Mouse (Mus musculus): ENCODE measurements at regions not wholly inside any gene's neighbourhood (a gene's known extent, or its start where the extent isn't known, plus 50 kb on each side); places are given as distances from the start of the nearest gene placed in this dataset.
A peak's percentile ranks its signal among the peaks of the same experiment; 100 is the strongest.

DNA sequence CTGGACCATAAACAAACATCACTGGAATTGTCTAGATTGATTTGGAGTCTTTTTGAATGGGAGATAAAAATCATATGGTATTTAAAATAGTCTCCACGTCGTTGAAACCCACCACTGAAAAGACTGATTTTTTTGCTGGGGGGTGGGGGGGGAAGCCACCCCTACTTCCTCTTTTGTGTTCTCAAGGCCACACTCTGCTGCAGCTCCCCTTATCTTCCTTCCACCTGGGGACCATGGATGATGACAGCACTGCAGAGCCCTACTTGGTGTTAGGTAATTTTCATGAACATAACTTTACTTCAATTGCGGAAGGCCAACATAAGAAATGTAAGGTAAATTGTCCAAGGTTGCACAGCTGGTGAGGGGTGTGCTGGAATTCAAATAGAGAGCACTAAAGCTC lies 232.4 kb upstream of the Vrk2 start:
- Histone ChIP-seq H3K9me3 (ENCODE audit: control insufficient read depth, low read length) (no peaks in the 10 kb centered on the region), H3K9ac (replicated peaks; ENCODE audit: low read depth, low read length) (no peak overlapping the region), H3K27ac (ENCODE audit: low read depth, low read length) (no peak overlapping the region), H3K4me1 (ENCODE audit: control insufficient read depth, insufficient read depth, low read length) (no peaks in the 10 kb centered on the region), H3K36me3 (ENCODE audit: control insufficient read depth, insufficient read depth, low read length) (no peaks in the 10 kb centered on the region), H3K4me2 (ENCODE audit: low read depth, low read length) (no peak overlapping the region), H3K27me3 (ENCODE audit: control insufficient read depth, insufficient read depth, low read length) (no peaks in the 10 kb centered on the region), H3K4me3 (ENCODE audit: low read depth, low read length) (no peak overlapping the region)
- 87% methylated on average over 3 of the region's 3 CpGs for WGBS
- no peak for ATAC-seq (ENCODE audit: low read depth)

DNA sequence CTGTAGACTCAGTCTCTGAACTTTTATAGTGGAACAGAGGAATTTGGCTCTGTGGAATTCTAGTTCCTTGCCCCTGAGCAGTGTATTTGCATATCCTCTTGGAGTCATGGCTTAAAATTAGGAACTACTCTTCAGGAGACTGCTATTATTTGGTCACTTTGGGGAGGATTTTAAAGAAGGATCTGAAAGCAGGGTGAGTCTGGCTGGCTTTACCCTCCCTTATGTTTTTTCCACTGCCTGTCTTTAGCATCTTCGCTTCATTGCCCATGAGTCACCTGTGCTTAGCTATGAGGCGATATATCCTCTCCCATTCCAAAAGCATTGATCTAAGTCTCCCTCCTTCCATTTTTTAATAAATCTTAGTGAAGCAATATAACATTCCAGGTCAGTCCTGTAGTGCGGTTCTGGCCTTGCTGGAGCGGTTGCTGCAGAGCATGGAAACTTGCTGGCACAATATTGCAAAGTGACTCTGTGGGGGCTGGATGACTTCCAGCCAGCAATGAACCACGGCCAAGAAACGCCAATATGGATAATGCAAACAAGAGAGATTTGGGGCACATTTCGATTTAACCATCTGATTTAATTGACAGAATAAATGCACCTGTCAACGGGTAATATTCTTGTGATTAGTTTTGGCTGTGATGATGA lies 230.4 kb upstream of the Vrk2 start:
- Histone ChIP-seq H3K27me3 (ENCODE audit: control insufficient read depth, insufficient read depth, low read length) (no peaks in the 10 kb centered on the region), H3K4me3 (ENCODE audit: low read depth, low read length) (no peak overlapping the region), H3K4me2 (ENCODE audit: low read depth, low read length) (no peak overlapping the region), H3K27ac (ENCODE audit: low read depth, low read length) (no peak overlapping the region), H3K9ac (replicated peaks; ENCODE audit: low read depth, low read length) (no peak overlapping the region), H3K4me1 (ENCODE audit: control insufficient read depth, insufficient read depth, low read length) (no peaks in the 10 kb centered on the region), H3K36me3 (ENCODE audit: control insufficient read depth, insufficient read depth, low read length) (no peaks in the 10 kb centered on the region), H3K9me3 (ENCODE audit: control insufficient read depth, low read length) (no peaks in the 10 kb centered on the region)
- 0 out of 2 replicates have a peak, but pooled peaks have one; percentile 41 for ATAC-seq (ENCODE audit: low read depth)
- WGBS = 77% methylated on average over 8 of the region's 8 CpGs

DNA sequence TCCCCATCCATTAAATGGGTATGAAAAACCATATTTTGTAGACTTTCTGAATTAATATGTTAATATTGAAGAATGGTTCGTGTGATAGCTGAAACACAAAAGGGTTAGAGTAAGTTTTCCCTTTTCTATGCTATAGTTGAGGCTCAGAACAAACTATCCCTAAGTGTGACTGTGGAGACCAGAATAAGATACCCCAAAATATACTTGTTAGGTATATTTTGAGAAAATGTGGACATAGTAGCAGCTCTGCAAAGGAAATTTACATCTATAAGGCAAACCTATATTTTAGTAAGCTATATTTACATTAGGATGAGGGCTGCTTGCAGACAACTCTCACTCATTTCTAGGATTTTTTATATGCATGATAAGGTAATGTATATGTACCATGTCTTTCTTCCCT lies 227.3 kb upstream of the Vrk2 start:
- H3K27ac ChIP-seq (ENCODE audit: low read depth, low read length) = no peak overlapping the region
- no peak overlapping the region for H3K9ac ChIP-seq (replicated peaks; ENCODE audit: low read depth, low read length)
- no peaks in the 10 kb centered on the region for H3K9me3 ChIP-seq (ENCODE audit: control insufficient read depth, low read length)
- ATAC-seq (ENCODE audit: low read depth) = no peak
- WGBS = 75% methylated on average over 1 of the region's 1 CpGs
- no peaks in the 10 kb centered on the region for H3K4me1 ChIP-seq (ENCODE audit: control insufficient read depth, insufficient read depth, low read length)
- no peak overlapping the region for H3K4me2 ChIP-seq (ENCODE audit: low read depth, low read length)
- H3K27me3 ChIP-seq (ENCODE audit: control insufficient read depth, insufficient read depth, low read length) = no peaks in the 10 kb centered on the region
- H3K4me3 ChIP-seq (ENCODE audit: low read depth, low read length) = no peak overlapping the region
- H3K36me3 ChIP-seq (ENCODE audit: control insufficient read depth, insufficient read depth, low read length) = no peaks in the 10 kb centered on the region

DNA sequence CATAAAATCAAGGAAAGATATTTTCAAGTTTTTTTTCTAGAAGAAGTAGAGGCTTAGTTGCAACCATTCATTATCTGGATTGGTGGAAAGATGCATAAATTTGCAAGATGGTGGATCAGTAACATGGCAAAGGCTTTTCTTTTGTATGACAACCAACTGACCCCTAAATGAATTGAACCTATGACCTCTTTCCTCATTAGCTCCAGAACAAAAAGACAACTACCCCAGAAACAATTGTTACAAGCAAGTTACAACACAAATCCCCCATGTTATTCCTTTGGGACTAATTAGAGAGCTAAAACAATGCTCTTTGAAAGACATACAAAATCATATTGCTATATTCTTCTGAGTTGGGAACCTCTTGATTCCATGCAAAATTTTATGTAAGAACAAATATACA lies 223.5 kb upstream of the Vrk2 start:
- Histone ChIP-seq H3K9ac (replicated peaks; ENCODE audit: low read depth, low read length) (no peak overlapping the region), H3K27ac (ENCODE audit: low read depth, low read length) (no peak overlapping the region), H3K9me3 (ENCODE audit: control insufficient read depth, low read length) (no peaks in the 10 kb centered on the region), H3K4me3 (ENCODE audit: low read depth, low read length) (no peak overlapping the region), H3K4me1 (ENCODE audit: control insufficient read depth, insufficient read depth, low read length) (no peaks in the 10 kb centered on the region), H3K27me3 (ENCODE audit: control insufficient read depth, insufficient read depth, low read length) (no peaks in the 10 kb centered on the region), H3K36me3 (ENCODE audit: control insufficient read depth, insufficient read depth, low read length) (no peaks in the 10 kb centered on the region), H3K4me2 (ENCODE audit: low read depth, low read length) (no peak overlapping the region)
- ATAC-seq (ENCODE audit: low read depth) = no peak

DNA sequence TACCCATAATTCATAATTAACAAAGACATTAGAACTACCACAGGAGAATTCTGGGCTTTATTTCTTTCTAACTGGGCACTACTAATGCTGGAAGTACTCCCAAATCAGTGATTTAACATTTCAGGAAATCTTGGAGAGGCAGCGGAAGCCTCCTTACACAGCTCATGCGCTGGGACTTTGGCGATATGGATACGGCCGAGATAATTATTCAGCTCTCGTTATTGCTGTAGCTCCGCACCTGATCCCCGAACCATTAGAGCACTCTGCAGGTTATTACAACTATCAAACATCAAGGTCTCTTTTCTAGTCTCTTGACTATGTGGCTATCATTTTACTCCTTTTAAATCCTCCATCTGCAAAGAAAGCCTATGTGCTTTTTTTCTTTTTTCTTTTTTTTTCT lies 221.3 kb upstream of the Vrk2 start:
- Histone ChIP-seq H3K4me1 (ENCODE audit: control insufficient read depth, insufficient read depth, low read length) (no peaks in the 10 kb centered on the region), H3K27ac (ENCODE audit: low read depth, low read length) (peak overlapping the region; percentile 28; the same call in 1 of the 2 replicates), H3K4me2 (ENCODE audit: low read depth, low read length) (peak overlapping the region; percentile 27; the same call in 1 of the 2 replicates), H3K36me3 (ENCODE audit: control insufficient read depth, insufficient read depth, low read length) (no peaks in the 10 kb centered on the region), H3K27me3 (ENCODE audit: control insufficient read depth, insufficient read depth, low read length) (no peaks in the 10 kb centered on the region), H3K9ac (replicated peaks; ENCODE audit: low read depth, low read length) (no peak overlapping the region), H3K4me3 (ENCODE audit: low read depth, low read length) (no peak overlapping the region), H3K9me3 (ENCODE audit: control insufficient read depth, low read length) (no peaks in the 10 kb centered on the region)
- ATAC-seq (ENCODE audit: low read depth) = peak; percentile 95
- WGBS = 32% methylated on average over 8 of the region's 8 CpGs

DNA sequence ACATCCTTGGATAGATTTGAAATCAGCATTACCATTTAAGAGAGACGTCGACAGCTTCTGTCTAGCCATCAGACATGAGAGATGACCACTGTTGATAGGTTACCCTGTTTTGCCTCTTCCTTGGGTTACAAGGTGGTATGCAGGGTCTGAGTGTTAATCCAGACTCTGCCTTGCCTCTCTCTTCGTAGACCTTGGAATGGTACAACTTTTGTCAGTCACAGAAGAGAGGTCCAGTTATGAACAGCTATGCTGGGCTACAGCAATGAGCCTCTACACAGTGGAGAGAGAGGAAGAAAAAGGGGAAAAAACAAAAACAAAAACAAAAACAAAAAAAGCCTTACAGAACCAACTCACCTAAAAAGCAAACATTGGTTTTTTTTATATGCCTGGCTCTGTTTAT lies 220.8 kb upstream of the Vrk2 start:
- Histone ChIP-seq H3K27ac (ENCODE audit: low read depth, low read length) (peak overlapping the region; percentile 28; the same call in 1 of the 2 replicates), H3K9ac (replicated peaks; ENCODE audit: low read depth, low read length) (no peak overlapping the region), H3K36me3 (ENCODE audit: control insufficient read depth, insufficient read depth, low read length) (no peaks in the 10 kb centered on the region), H3K27me3 (ENCODE audit: control insufficient read depth, insufficient read depth, low read length) (no peaks in the 10 kb centered on the region), H3K4me2 (ENCODE audit: low read depth, low read length) (no peak overlapping the region), H3K4me1 (ENCODE audit: control insufficient read depth, insufficient read depth, low read length) (no peaks in the 10 kb centered on the region), H3K4me3 (ENCODE audit: low read depth, low read length) (no peak overlapping the region), H3K9me3 (ENCODE audit: control insufficient read depth, low read length) (no peaks in the 10 kb centered on the region)
- WGBS = 79% methylated on average over 3 of the region's 3 CpGs
- peak; percentile 18; the same call in 1 of the 2 replicates for ATAC-seq (ENCODE audit: low read depth)

DNA sequence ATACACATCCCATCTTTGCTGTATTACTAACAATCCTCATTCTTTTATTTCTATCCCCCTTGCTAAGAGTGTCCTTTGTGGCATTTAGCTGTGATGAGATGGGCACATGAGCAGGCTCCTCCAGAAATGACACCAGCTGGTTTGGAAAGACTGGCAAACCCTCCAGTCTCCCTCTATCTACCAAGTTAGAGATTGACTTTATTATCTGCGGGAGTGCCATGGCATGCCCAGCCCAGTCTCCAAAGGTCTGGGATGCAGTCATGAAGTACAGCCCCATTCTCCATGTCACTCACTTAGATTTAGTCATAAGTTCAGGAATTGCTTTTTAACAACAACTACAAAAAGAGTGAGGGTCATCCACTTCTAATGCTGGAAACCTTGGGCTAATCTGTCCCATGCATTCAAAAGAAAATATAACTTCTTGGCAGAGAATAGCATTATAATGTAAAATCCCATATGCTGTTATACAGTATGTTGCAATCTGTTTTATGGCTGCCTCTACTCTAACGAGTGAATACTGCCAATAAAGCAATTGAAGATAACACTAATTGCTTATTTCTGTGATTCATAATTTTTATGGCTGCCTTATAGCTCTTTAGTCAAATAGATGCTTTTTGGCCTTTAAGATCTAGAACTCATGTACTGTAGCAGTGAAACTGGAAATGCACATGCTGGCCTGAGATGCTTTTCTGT lies 208.6 kb upstream of the Vrk2 start:
- Histone ChIP-seq H3K4me2 (ENCODE audit: low read depth, low read length) (no peak overlapping the region), H3K27ac (ENCODE audit: low read depth, low read length) (no peak overlapping the region), H3K4me1 (ENCODE audit: control insufficient read depth, insufficient read depth, low read length) (no peaks in the 10 kb centered on the region; the same call in 1 of the 2 replicates), H3K4me3 (ENCODE audit: low read depth, low read length) (no peak overlapping the region), H3K9me3 (ENCODE audit: control insufficient read depth, low read length) (no peaks in the 10 kb centered on the region), H3K27me3 (ENCODE audit: control insufficient read depth, insufficient read depth, low read length) (no peaks in the 10 kb centered on the region), H3K9ac (replicated peaks; ENCODE audit: low read depth, low read length) (no peak overlapping the region), H3K36me3 (ENCODE audit: control insufficient read depth, insufficient read depth, low read length) (no peaks in the 10 kb centered on the region)
- ATAC-seq (ENCODE audit: low read depth) = no peak
- 70% methylated on average over 2 of the region's 2 CpGs for WGBS

DNA sequence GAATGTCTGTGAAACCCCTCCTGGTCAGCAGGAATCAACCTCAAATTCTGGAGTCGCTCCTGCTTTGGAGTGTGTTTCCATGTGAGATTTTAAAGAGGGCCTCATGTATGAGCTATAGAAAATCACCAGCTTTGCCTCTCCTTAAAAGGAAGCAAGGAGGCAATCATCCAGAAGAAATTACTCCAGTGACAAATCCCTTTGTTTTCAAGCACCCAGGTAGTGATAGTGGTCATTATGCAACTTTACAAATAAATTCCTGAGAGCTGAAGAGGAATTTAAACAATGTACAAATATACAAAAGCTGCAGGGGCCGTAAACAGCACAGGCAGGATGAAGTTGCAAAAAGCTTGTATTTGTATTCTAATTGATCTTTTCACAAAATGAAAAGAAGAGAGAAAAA lies 206.5 kb upstream of the Vrk2 start:
- WGBS = 49% methylated on average over 2 of the region's 2 CpGs
- H3K36me3 ChIP-seq (ENCODE audit: control insufficient read depth, insufficient read depth, low read length) = no peaks in the 10 kb centered on the region
- no peak for ATAC-seq (ENCODE audit: low read depth)
- H3K4me3 ChIP-seq (ENCODE audit: low read depth, low read length) = no peak overlapping the region
- H3K27me3 ChIP-seq (ENCODE audit: control insufficient read depth, insufficient read depth, low read length) = no peaks in the 10 kb centered on the region
- no peaks in the 10 kb centered on the region for H3K4me1 ChIP-seq (ENCODE audit: control insufficient read depth, insufficient read depth, low read length)
- H3K9me3 ChIP-seq (ENCODE audit: control insufficient read depth, low read length) = no peaks in the 10 kb centered on the region
- H3K27ac ChIP-seq (ENCODE audit: low read depth, low read length) = no peak overlapping the region
- no peak overlapping the region for H3K9ac ChIP-seq (replicated peaks; ENCODE audit: low read depth, low read length)
- no peak overlapping the region for H3K4me2 ChIP-seq (ENCODE audit: low read depth, low read length)

DNA sequence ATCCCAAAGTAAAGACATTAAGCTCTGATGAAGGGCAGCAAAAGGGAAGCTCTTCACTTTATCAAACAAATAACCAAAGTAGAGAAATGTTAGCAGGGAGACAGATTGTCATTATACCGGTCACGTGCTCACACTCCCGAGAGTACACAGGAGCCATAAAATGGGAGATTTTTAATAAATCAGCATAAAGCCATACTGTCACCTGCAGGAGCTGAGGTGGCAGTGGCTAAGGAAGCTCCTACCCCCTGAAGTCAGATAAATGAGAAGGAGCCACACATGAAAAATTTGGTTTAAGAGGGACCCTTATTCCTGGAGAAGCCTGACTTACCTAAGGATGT lies 200.8 kb upstream of the Vrk2 start:
- no peaks in the 10 kb centered on the region for H3K9me3 ChIP-seq (ENCODE audit: control insufficient read depth, low read length)
- peak; percentile 82; the same call in 1 of the 2 replicates for ATAC-seq (ENCODE audit: low read depth)
- no peaks in the 10 kb centered on the region for H3K4me1 ChIP-seq (ENCODE audit: control insufficient read depth, insufficient read depth, low read length)
- no peaks in the 10 kb centered on the region for H3K27me3 ChIP-seq (ENCODE audit: control insufficient read depth, insufficient read depth, low read length)
- WGBS = 45% methylated on average over 3 of the region's 3 CpGs
- H3K36me3 ChIP-seq (ENCODE audit: control insufficient read depth, insufficient read depth, low read length) = no peaks in the 10 kb centered on the region
- H3K4me3 ChIP-seq (ENCODE audit: low read depth, low read length) = no peak overlapping the region
- no peak overlapping the region for H3K4me2 ChIP-seq (ENCODE audit: low read depth, low read length)
- no peak overlapping the region for H3K27ac ChIP-seq (ENCODE audit: low read depth, low read length)
- H3K9ac ChIP-seq (replicated peaks; ENCODE audit: low read depth, low read length) = no peak overlapping the region

Measured in neural tube, embryonic 14.5 days (tissue).